Mouse (Mus musculus): ENCODE data around the gene Tead4. TPM values are rescaled to one million over a fixed set of nuclear protein-coding genes. Genes with fewer than 3 reads are reported as not detected.
A peak's percentile ranks its signal among the peaks of the same experiment; 100 is the strongest.

Tead4 gene
- polyA plus RNA-seq, 1 experiment = 9.1 TPM

DNA sequence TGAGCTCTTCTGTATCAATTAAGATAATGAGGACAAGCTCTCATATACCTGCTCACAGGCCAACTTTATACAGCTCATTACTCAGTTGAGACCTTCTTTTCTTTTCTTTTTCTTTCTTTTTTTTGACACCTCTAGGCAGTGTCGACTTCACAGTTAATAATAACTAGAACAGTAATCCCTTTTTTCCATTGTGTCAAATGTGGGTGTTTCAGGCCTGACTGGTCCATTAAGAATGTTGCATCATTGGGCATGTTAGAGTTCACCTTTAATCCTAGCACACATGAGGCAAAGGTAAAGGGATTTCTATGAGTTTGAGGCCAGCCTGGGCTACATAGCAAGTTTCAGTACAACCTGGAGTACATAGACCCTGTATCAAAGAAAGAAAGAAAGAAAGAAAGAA is 97.1 kb downstream of the Tead4 start:
- no peaks in the 10 kb centered on the region for H3K27me3 ChIP-seq (ENCODE audit: control insufficient read depth, insufficient read depth, insufficient read length)
- no peak for TF ChIP-seq CEBPB (IDR thresholded peaks at IDR 0.05; ENCODE audit: low read depth)
- TF ChIP-seq CTCF (IDR thresholded peaks at IDR 0.05; ENCODE audit: control insufficient read depth, insufficient read depth, insufficient read length) = no peak
- TF ChIP-seq MYOG (IDR thresholded peaks at IDR 0.05; ENCODE audit: control insufficient read depth, extremely low read depth, insufficient read length) = no peak
- TF ChIP-seq FOSL1 (IDR thresholded peaks at IDR 0.05; ENCODE audit: insufficient read depth, low read length, poor library complexity, severe bottlenecking) = no peak
- no peak for TF ChIP-seq MYOD1 (IDR thresholded peaks at IDR 0.05; ENCODE audit: control insufficient read depth, insufficient read length, low read depth)
- no peak for TF ChIP-seq USF1 (IDR thresholded peaks at IDR 0.05; ENCODE audit: low read depth)
- TF ChIP-seq MAX (IDR thresholded peaks at IDR 0.05) = no peak
- no peaks in the 10 kb centered on the region for H3K36me3 ChIP-seq (ENCODE audit: control insufficient read depth, insufficient read depth)
- H3K79me3 ChIP-seq (ENCODE audit: low read depth) = no peaks in the 10 kb centered on the region
- H3K4me3 ChIP-seq (ENCODE audit: insufficient read depth, poor library complexity, severe bottlenecking) = no peak overlapping the region
- H3K79me2 ChIP-seq (ENCODE audit: control insufficient read depth, insufficient read depth) = no peaks in the 10 kb centered on the region
- H3ac ChIP-seq (ENCODE audit: control insufficient read depth, insufficient read length, low read depth) = no peak overlapping the region

DNA sequence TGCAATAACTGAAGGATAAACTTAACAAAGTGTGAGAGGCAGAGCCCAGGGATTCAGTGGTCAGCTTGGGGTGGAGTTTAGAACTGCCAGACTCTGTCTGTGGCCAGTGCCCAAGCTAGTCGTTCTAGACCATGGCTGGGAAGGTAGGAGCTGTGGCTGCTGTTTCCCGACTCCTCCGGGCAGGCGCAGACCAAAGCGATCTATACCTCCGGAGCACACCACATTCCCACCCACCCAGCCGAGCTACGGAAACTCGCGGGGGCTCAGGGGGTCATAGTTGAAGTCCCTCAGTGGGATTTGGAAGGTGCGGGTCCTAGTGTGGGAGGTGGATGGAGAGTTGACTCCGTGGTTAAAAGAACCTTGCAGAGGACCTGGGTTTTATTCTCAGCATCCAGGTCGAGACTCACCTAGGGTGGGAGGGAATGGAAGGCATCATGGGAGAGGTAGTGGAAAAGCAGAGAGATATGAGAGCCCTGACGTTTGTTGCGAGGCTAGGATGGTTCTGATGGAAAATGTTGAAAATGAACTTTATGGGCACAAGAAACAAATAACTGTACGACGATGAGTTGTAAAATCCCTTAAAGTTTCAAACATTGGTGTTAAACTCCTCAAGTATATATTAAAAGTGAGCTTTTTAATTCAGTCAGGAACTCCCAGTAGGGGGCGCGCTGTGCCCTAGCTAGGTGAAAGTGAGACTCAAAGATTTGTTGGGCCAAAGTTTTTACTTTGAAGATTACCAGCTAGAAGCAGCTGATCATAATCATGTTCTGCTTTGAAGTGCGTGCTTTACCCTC is 99.6 kb downstream of the Tead4 start:
- no peak for TF ChIP-seq MYOD1 (IDR thresholded peaks at IDR 0.05; ENCODE audit: control insufficient read depth, insufficient read length, low read depth)
- TF ChIP-seq MYOG (IDR thresholded peaks at IDR 0.05; ENCODE audit: control insufficient read depth, extremely low read depth, insufficient read length) = no peak
- no peak for TF ChIP-seq USF1 (IDR thresholded peaks at IDR 0.05; ENCODE audit: low read depth)
- peak; percentile 83 for TF ChIP-seq CEBPB (IDR thresholded peaks at IDR 0.05; ENCODE audit: low read depth)
- no peaks in the 10 kb centered on the region for H3K79me3 ChIP-seq (ENCODE audit: low read depth)

DNA sequence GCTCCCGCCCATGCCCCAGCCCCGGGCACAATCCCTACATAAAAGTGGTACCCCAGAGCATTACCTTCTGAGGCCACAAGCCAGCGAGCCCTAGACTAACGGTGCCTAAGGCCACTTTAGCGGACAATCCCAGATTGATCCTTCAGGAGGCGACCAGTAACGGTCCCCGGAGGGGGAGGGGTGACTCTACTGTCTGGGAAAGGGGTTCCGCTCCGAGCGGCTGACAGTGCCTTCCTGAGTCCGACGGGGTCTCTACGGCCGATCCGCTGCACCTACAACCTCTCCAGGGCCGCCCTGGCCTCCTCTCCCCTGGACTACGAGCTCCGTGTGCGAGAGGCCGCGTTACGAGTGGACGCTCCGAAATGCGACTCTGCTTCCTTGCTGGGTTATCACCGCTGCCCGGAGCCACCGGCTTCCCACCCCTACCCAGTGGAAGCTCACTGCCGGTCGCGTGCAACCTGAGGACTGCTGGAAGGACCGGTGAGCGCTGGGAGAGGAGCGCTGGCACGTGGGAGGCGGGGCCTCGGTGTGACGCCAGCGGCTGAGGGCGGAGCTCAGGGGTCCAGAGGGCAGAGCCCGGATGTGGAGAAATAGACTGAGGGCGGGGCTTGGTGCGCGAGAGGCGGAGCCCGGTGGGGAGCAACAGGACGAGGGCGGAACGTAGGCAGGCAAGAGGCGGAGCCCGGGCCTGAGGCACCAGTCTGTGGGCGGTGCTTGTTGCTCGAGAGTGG is 100.3 kb downstream of the Tead4 start:
- no peaks in the 10 kb centered on the region for H3K79me3 ChIP-seq (ENCODE audit: low read depth)
- no peaks in the 10 kb centered on the region for H3K36me3 ChIP-seq (ENCODE audit: control insufficient read depth, insufficient read depth)
- H3K4me3 ChIP-seq (ENCODE audit: insufficient read depth, poor library complexity, severe bottlenecking) = peak overlapping the region; percentile 32
- H3K27me3 ChIP-seq (ENCODE audit: control insufficient read depth, insufficient read depth, insufficient read length) = no peaks in the 10 kb centered on the region
- TF ChIP-seq CTCF (IDR thresholded peaks at IDR 0.05; ENCODE audit: control insufficient read depth, insufficient read depth, insufficient read length) = no peak
- no peak for TF ChIP-seq CEBPB (IDR thresholded peaks at IDR 0.05; ENCODE audit: low read depth)
- TF ChIP-seq MAX (IDR thresholded peaks at IDR 0.05) = peak; percentile 89
- TF ChIP-seq MYOG (IDR thresholded peaks at IDR 0.05; ENCODE audit: control insufficient read depth, extremely low read depth, insufficient read length) = no peak
- TF ChIP-seq USF1 (IDR thresholded peaks at IDR 0.05; ENCODE audit: low read depth) = peak; percentile 21
- H3ac ChIP-seq (ENCODE audit: control insufficient read depth, insufficient read length, low read depth) = peak overlapping the region; percentile 65
- no peaks in the 10 kb centered on the region for H3K79me2 ChIP-seq (ENCODE audit: control insufficient read depth, insufficient read depth)

More for the DNA sequence above, 99.6 kb downstream of the Tead4 start:
- Histone ChIP-seq H3K4me3 (ENCODE audit: insufficient read depth, poor library complexity, severe bottlenecking) (peak overlapping the region; percentile 25), H3K79me2 (ENCODE audit: control insufficient read depth, insufficient read depth) (no peaks in the 10 kb centered on the region), H3ac (ENCODE audit: control insufficient read depth, insufficient read length, low read depth) (no peak overlapping the region), H3K27me3 (ENCODE audit: control insufficient read depth, insufficient read depth, insufficient read length) (no peaks in the 10 kb centered on the region), H3K36me3 (ENCODE audit: control insufficient read depth, insufficient read depth) (no peaks in the 10 kb centered on the region)

DNA sequence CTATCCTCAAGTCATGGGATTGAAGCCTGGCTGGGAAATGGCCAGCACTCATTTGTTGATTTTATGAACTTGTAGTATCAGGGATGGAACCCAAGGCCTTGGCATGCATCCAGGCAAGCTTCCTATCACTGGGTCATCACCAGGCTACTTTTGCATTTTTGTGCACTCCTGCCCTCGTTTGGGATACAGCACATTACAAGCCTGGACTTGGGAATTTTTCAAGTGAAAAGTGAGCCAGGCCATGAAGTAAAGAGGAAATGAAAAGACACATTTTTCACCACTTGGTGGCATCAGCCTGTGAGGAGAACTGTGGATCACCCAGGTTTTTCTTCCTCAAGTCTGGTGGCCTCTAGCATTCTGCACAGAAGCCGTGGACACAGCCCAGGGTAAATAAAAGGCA is 117.1 kb downstream of the Tead4 start:
- no peaks in the 10 kb centered on the region for H3K79me3 ChIP-seq (ENCODE audit: low read depth)
- no peak overlapping the region for H3K4me3 ChIP-seq (ENCODE audit: insufficient read depth, poor library complexity, severe bottlenecking)
- no peak overlapping the region for H3ac ChIP-seq (ENCODE audit: control insufficient read depth, insufficient read length, low read depth)
- peaks cover 9% of the 10 kb centered on the region for H3K27me3 ChIP-seq (ENCODE audit: control insufficient read depth, insufficient read depth, insufficient read length)
- TF ChIP-seq MYOD1 (IDR thresholded peaks at IDR 0.05; ENCODE audit: control insufficient read depth, insufficient read length, low read depth) (no peak), CTCF (IDR thresholded peaks at IDR 0.05; ENCODE audit: control insufficient read depth, insufficient read depth, insufficient read length) (no peak), FOSL1 (IDR thresholded peaks at IDR 0.05; ENCODE audit: insufficient read depth, low read length, poor library complexity, severe bottlenecking) (no peak), MAX (IDR thresholded peaks at IDR 0.05) (no peak), CEBPB (IDR thresholded peaks at IDR 0.05; ENCODE audit: low read depth) (no peak)
- no peaks in the 10 kb centered on the region for H3K79me2 ChIP-seq (ENCODE audit: control insufficient read depth, insufficient read depth)
- H3K36me3 ChIP-seq (ENCODE audit: control insufficient read depth, insufficient read depth) = no peaks in the 10 kb centered on the region

DNA sequence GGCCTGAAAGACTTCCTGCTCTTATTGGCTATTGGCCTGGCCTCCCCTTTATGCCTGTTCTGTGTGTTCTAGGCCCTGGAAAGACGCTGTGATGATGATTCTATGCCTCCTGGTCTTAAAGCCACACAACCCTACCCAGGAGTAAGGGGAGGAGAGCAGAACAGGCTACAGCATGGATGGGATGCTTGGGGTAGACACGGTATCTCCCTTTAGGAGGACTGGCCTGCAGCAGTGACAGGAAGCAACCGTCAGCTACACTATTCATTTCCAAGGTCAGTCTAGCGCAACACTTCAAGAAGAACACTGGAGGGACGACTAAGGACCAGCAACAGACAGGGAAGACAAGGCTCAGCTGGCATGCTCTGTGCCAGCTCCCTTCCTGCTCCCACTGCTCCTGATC is 119.4 kb downstream of the Tead4 start:
- Histone ChIP-seq H3K36me3 (ENCODE audit: control insufficient read depth, insufficient read depth) (no peaks in the 10 kb centered on the region), H3K79me2 (ENCODE audit: control insufficient read depth, insufficient read depth) (no peaks in the 10 kb centered on the region)
- TF ChIP-seq MYOG (IDR thresholded peaks at IDR 0.05; ENCODE audit: control insufficient read depth, extremely low read depth, insufficient read length) (no peak), USF1 (IDR thresholded peaks at IDR 0.05; ENCODE audit: low read depth) (no peak), MAX (IDR thresholded peaks at IDR 0.05) (no peak)

DNA sequence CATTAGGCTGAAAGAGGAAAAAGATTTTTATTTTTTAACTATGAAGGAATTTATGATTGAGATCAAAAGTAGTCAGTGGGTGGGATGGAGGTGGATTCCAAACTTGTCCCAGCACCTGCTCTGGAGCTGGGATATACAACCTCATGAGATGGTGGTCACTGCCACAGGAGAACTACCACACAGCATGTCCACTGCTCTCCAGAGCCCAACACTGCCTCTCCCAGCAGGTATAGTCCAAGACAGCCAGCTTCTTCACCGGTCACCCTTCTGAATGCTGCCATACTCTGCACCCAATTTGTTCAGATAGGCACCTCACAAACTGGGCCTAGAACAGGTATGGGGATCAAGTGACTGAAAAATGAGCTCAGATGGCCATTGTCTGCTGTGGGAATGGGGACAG is 121.0 kb downstream of the Tead4 start:
- no peak overlapping the region for H3ac ChIP-seq (ENCODE audit: control insufficient read depth, insufficient read length, low read depth)
- no peaks in the 10 kb centered on the region for H3K79me3 ChIP-seq (ENCODE audit: low read depth)
- no peak overlapping the region for H3K4me3 ChIP-seq (ENCODE audit: insufficient read depth, poor library complexity, severe bottlenecking)
- H3K36me3 ChIP-seq (ENCODE audit: control insufficient read depth, insufficient read depth) = no peaks in the 10 kb centered on the region
- H3K79me2 ChIP-seq (ENCODE audit: control insufficient read depth, insufficient read depth) = no peaks in the 10 kb centered on the region
- TF ChIP-seq MYOG (IDR thresholded peaks at IDR 0.05; ENCODE audit: control insufficient read depth, extremely low read depth, insufficient read length) = no peak
- TF ChIP-seq CTCF (IDR thresholded peaks at IDR 0.05; ENCODE audit: control insufficient read depth, insufficient read depth, insufficient read length) = no peak
- H3K27me3 ChIP-seq (ENCODE audit: control insufficient read depth, insufficient read depth, insufficient read length) = peaks cover 4% of the 10 kb centered on the region

More for the DNA sequence above, 119.4 kb downstream of the Tead4 start:
- Histone ChIP-seq H3K79me3 (ENCODE audit: low read depth) (no peaks in the 10 kb centered on the region), H3K4me3 (ENCODE audit: insufficient read depth, poor library complexity, severe bottlenecking) (no peak overlapping the region), H3K27me3 (ENCODE audit: control insufficient read depth, insufficient read depth, insufficient read length) (peaks cover 4% of the 10 kb centered on the region), H3ac (ENCODE audit: control insufficient read depth, insufficient read length, low read depth) (no peak overlapping the region)

Measured in C2C12 (cell line).